Mouse (Mus musculus): ENCODE data around the gene Rbfox1.

Rbfox1 gene

GRCm38 (mm10) chr16:6356931-6357330 lies 471.8 kb downstream of the Rbfox1 start:
- no peak for DNase-seq (ENCODE audit: low spot score)

GRCm38 (mm10) chr16:6365793-6366192 lies 480.6 kb downstream of the Rbfox1 start:
- no peak for DNase-seq (ENCODE audit: low spot score)

GRCm38 (mm10) chr16:6366649-6367048 lies 481.5 kb downstream of the Rbfox1 start:
- no peak for DNase-seq (ENCODE audit: low spot score)

- no peak for DNase-seq (ENCODE audit: low spot score)
These were observed 495.8 kb downstream of the Rbfox1 start for GRCm38 (mm10) chr16:6380924-6381323.

GRCm38 (mm10) chr16:6381572-6381971 lies 496.4 kb downstream of the Rbfox1 start:
- no peak for DNase-seq (ENCODE audit: low spot score)

- no peak for DNase-seq (ENCODE audit: low spot score)
These were observed 497.6 kb downstream of the Rbfox1 start for GRCm38 (mm10) chr16:6382712-6383111.

- no peak for DNase-seq (ENCODE audit: low spot score)
These were observed 505.2 kb downstream of the Rbfox1 start for GRCm38 (mm10) chr16:6390278-6390930.

- no peak for DNase-seq (ENCODE audit: low spot score)
These were observed 511.7 kb downstream of the Rbfox1 start for GRCm38 (mm10) chr16:6396676-6397409.

GRCm38 (mm10) chr16:6397635-6398034 lies 512.5 kb downstream of the Rbfox1 start:
- DNase-seq (ENCODE audit: low spot score): no peak

GRCm38 (mm10) chr16:6402816-6403215 lies 517.7 kb downstream of the Rbfox1 start:
- no peak for DNase-seq (ENCODE audit: low spot score)

GRCm38 (mm10) chr16:6414846-6415245 lies 529.7 kb downstream of the Rbfox1 start:
- no peak for DNase-seq (ENCODE audit: low spot score)

GRCm38 (mm10) chr16:6421623-6422145 lies 536.5 kb downstream of the Rbfox1 start:
- DNase-seq (ENCODE audit: low spot score): no peak

GRCm38 (mm10) chr16:6423878-6424409 lies 538.8 kb downstream of the Rbfox1 start:
- DNase-seq (ENCODE audit: low spot score): no peak

GRCm38 (mm10) chr16:6424738-6425137 lies 539.6 kb downstream of the Rbfox1 start:
- no peak for DNase-seq (ENCODE audit: low spot score)

- no peak for DNase-seq (ENCODE audit: low spot score)
These were observed 542.4 kb downstream of the Rbfox1 start for GRCm38 (mm10) chr16:6427292-6428281.

- DNase-seq (ENCODE audit: low spot score): no peak
These were observed 545.8 kb downstream of the Rbfox1 start for GRCm38 (mm10) chr16:6430981-6431380.

- no peak for DNase-seq (ENCODE audit: low spot score)
These were observed 551.3 kb downstream of the Rbfox1 start for GRCm38 (mm10) chr16:6436445-6436844.

- DNase-seq (ENCODE audit: low spot score): no peak
These were observed 563.1 kb downstream of the Rbfox1 start for GRCm38 (mm10) chr16:6448250-6448649.

- no peak for DNase-seq (ENCODE audit: low spot score)
These were observed 570.2 kb downstream of the Rbfox1 start for GRCm38 (mm10) chr16:6455349-6455748.

GRCm38 (mm10) chr16:6479094-6479590 lies 594.0 kb downstream of the Rbfox1 start:
- no peak for DNase-seq (ENCODE audit: low spot score)

- DNase-seq (ENCODE audit: low spot score): no peak
These were observed 594.7 kb downstream of the Rbfox1 start for GRCm38 (mm10) chr16:6479616-6480410.

All from urinary bladder, postnatal 10 days (tissue).